Mouse (Mus musculus): ENCODE measurements at regions not wholly inside any gene's neighbourhood (a gene's known extent, or its start where the extent isn't known, plus 50 kb on each side); places are given as distances from the start of the nearest gene placed in this dataset.

GRCm38 (mm10) chr8:49441270-49441669, 597.5 kb upstream of the Tenm3 start:
- DNase-seq (ENCODE audit: low spot score in 2 of 2), result no peak

DNA sequence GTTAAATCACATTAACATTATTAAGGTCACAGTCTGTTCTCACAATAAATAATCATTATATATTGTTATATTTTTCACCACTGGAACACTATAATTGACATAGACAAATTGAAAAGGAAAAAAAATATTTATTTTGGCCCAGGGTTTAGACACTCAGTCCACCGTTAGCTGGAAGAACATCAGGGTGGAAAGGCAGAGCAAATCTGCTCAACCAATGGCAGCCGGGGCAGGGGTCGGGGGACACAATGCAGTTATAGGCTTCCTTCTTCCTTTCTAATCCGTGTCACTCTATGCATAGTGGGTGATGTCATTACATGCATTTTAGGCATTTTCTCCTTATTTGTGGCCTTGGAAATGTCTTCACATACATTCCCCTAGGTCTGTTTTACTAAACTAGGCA, 552.8 kb upstream of the Tenm3 start:
- DNase-seq (ENCODE audit: low spot score in 2 of 2), result no peak

- no peak for DNase-seq (ENCODE audit: low spot score in 2 of 2)
Measured at GRCm38 (mm10) chr8:49395029-49395428, 551.3 kb upstream of the Tenm3 start.

DNA sequence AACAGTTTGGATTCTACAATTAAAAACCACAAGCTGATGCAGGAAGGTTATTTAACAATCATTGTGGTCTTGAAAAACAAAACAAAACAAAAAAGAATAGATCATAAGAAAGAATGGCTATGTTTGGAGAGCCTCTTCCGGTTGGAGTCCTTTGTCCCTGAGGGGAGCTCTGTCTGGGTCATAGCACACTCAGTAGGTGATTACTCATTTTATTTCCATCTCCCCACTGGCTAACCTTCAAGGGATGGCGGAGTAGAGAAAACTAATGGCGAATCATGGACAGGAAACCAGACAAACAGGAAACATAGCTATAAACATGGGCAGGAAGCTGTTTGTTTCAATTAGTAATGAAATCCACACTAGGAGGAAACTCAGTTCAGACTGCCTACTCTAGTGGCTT, 545.8 kb upstream of the Tenm3 start:
- no peak for DNase-seq (ENCODE audit: low spot score in 2 of 2)

DNA sequence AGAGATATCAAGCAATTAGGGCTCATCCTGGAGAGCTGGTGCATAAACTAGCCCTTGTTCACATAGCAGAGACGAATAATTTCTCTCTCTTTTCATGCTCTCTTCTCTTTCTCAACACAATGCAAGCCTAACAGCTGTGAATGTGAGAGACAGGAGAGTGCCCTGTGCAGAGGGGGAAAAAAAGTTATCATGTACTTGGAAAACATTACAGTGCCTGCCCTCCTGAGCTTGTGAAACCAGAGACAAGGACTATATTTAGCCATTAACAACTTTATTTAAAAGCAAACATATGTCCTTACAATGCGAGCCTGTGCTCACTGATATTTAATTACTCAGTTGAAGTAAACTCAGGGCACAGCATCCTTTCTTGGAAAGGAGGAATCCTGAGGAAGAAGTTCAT, 543.8 kb upstream of the Tenm3 start:
- no peak for DNase-seq (ENCODE audit: low spot score in 2 of 2)

GRCm38 (mm10) chr8:49372686-49373085, 528.9 kb upstream of the Tenm3 start:
- no peak for DNase-seq (ENCODE audit: low spot score in 2 of 2)

GRCm38 (mm10) chr8:49362682-49363081, 518.9 kb upstream of the Tenm3 start:
- DNase-seq (ENCODE audit: low spot score in 2 of 2), result no peak

GRCm38 (mm10) chr8:49361443-49361842, 517.7 kb upstream of the Tenm3 start:
- DNase-seq (ENCODE audit: low spot score in 2 of 2), result no peak

- no peak for DNase-seq (ENCODE audit: low spot score in 2 of 2)
Measured at GRCm38 (mm10) chr8:49360121-49360520, 516.4 kb upstream of the Tenm3 start.

- DNase-seq (ENCODE audit: low spot score in 2 of 2), result no peak
Measured at GRCm38 (mm10) chr8:49359671-49360070, 515.9 kb upstream of the Tenm3 start.

DNA sequence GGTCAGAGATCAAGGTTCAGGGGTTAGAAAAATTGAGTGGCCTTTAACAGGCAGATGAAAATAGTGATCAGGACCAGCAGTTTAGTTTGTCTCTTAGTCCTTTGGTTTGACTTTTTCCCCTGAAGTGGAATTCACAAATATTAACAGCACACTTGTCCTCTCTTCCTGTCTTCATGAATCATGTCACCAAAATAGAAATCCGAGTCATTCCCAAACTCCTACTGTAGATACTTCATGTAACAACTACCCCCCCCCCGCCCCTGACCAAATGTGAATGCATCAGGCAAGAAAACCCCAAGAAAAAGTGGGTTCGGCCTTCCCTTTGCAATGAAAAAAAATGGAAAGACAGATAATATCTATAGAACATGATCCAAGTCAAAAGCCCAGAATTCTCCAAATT, 504.9 kb upstream of the Tenm3 start:
- no peak for DNase-seq (ENCODE audit: low spot score in 2 of 2)

DNA sequence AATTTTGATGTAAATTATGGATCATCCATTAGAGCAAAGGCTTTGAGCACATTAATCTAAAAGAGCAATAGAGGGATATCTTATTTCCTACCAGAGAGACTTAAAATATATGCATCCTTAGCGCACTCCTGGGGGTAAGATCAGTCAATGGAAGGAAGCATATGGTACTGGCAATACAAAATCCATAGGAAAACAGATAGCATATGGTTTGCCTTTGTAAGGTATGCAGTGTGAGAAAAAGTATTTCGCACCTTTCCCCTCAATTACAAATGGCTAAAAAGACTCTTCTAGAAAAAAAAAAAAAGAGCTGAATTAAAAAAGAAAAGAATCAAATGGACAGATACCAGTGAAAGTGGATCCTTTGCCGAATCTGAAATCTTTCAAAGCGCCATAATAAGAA, 495.0 kb upstream of the Tenm3 start:
- DNase-seq (ENCODE audit: low spot score in 2 of 2), result no peak

DNA sequence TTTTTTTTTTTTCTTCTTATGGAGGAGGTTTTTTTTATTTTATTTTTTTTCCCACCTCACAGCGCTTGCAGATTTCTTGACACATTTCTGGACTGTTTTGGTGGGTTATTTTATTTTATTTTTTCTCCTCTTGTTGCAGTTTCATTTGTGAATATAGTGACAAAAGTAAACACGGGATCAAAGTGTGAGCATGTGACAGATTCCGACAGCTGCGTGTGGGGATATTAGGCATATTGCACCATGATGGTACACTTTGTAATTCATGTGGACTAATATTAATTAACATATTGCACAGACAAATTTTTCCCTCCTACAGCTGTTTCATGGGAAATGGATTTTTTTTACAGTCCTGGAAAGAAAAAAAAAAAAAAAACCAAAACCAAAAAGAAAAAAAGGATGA, 483.2 kb upstream of the Tenm3 start:
- DNase-seq (ENCODE audit: low spot score in 2 of 2), result no peak

DNA sequence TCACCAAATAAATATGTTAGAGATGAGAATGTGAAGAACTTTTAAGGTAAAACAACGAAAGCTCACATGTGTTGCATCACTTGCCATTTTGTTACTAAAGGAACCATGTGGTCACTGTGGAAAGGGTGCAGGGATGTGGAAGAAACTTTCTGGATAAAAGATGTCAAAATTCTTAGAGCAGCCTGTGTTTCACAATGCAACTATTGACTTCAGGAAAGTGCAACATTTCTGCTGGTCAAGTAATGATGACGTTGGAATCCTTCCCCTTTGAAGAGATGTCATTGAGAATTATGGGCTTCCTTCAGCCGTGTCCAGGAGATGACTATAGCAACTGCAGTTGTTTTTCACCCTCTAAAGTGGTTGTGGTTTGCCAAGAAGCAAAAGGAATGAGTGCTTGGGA, 477.7 kb upstream of the Tenm3 start:
- DNase-seq (ENCODE audit: low spot score in 2 of 2), result no peak

- DNase-seq (ENCODE audit: low spot score in 2 of 2), result no peak
Measured at GRCm38 (mm10) chr8:49313483-49314278, 469.9 kb upstream of the Tenm3 start.

GRCm38 (mm10) chr8:49312816-49313215, 469.1 kb upstream of the Tenm3 start:
- no peak for DNase-seq (ENCODE audit: low spot score in 2 of 2)

DNA sequence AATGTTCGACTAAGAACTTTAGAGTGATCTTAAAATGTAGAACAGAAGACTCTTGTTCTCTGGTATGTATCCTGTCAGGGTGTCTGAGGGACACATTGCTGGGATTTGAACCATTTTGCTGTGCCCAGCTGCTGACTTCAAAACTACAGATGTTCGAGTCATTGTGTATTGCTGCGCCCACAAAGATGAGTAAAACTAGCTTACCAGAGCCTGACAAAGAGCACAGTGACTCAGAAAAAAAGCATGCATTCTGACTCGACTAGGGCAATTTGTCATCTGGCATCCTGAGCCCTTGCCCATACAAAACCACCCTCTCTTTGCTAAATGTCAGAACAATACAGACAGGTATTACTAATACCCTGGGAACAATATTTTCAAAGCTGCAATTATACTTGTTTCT, 438.6 kb upstream of the Tenm3 start:
- DNase-seq (ENCODE audit: low spot score in 2 of 2), result no peak

GRCm38 (mm10) chr8:49281254-49281653, 437.5 kb upstream of the Tenm3 start:
- DNase-seq (ENCODE audit: low spot score in 2 of 2), result no peak

DNA sequence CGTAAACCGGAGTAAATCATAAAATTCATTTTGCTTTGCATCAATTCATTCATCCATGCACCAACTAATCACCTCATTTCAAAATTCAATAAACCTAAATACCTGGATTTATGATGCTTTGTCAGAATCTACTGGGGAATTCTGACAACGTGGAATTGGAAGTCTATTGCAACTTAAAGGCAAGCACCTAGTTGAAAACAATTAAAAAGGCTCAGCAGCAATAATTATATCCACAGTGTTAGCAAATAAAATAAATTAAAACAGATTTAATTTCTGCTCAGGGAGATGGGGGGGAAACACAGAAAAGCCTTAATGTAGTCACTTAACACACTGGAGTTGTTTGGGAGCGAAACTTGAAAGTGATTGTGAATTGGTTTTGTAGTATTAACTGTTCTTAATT, 430.3 kb upstream of the Tenm3 start:
- no peak for DNase-seq (ENCODE audit: low spot score in 2 of 2)

- no peak for DNase-seq (ENCODE audit: low spot score in 2 of 2)
Measured at GRCm38 (mm10) chr8:49273109-49273508, 429.4 kb upstream of the Tenm3 start.

- no peak for DNase-seq (ENCODE audit: low spot score in 2 of 2)
Measured at GRCm38 (mm10) chr8:49263416-49263815, 419.7 kb upstream of the Tenm3 start.

DNA sequence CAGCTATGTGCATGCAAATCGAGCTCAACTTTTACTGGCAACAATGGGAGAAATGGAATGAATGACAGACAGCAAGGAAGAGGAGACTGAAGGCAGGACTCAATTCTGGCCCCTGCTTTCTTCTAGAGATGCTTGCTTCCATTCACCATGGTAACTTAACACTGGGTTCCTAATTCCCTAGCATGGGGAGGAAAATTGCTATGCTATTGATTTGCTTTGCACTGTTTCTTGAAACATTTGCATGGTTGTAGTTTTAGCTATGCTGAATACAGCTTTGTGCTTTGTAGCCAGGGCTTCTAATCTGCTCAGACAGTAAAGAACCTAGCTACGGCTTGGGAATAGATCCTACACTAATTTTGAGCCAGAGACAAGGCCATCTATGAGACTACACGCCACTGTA, 419.0 kb upstream of the Tenm3 start:
- no peak for DNase-seq (ENCODE audit: low spot score in 2 of 2)

DNA sequence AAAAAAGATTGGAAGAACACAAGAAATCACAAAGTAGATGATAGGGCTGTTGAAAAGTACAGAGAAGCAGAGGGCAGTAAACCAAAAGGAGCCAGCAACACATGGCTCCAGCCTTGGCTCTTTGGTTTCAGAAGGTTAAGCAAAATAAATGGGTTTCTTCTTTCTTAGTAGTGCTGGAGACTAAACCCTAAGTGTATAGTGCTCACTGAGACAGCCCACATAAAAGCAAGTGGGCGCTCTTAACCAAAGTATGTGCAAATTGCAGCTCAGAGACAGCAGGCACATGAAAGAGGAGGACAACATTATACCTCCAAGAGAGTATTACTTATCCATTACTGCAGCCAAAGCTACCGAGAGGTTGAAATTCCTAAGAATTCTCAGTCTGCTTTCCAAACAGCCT, 412.2 kb upstream of the Tenm3 start:
- no peak for DNase-seq (ENCODE audit: low spot score in 2 of 2)

All from adrenal gland, adult 18-20 months (tissue).